Mouse (Mus musculus): ENCODE results near the gene Rom1. TPM values are rescaled to one million over a fixed set of nuclear protein-coding genes. Genes with fewer than 3 reads are reported as not detected.

The Rom1 gene
- 4.2 TPM for total RNA-seq (2023)

GRCm38 (mm10) chr19:8929224-8930088, at the start of gene Rom1, which contains the start of gene Eml3:
Gene Rom1, minus strand, starts transcription at chr19:8929356.
Gene Eml3, plus strand, starts transcription at chr19:8929552.

DNA sequence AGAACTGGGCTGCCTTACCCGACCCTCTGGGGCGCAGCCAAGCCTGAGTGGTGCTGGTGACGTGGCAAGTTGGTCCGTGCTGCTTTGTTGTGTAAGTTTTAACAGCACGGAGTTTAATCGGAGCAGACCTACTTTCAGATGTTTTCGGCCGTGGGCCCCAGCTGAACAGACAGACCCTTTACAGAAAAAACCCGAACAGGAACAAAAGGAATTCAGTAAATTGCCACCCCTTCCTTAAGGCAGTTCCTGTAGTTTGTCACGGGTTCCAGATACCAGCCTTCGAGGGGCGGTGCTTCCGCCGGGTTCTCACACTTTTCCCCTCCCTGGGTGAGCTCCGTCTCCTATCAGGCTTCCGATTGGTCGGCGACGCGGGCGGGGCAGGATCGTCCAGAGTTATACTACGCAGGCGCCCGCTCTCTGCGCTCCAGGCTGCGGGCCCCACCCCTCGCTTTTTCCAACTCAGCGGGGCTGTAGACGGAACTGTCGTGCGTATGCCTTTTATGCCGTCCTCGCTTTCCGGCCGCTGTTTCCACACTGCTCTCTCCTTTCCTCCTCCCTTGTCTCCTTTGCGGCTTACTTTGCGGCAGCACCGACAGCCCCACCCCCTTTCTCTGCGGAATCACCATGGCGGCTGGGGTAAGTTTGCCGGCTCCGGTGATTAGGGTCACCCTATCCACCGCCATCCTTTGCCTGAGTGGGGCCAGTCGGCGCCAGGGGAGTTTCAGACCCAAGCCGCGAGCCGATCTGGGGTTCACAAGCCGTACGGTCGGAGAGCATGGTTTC, 37.6 kb upstream of the Rom1 start, which contains the start of gene Eef1g:
Gene Eef1g (plus strand): TSS at position 452 of the 783 bp plus-strand sequence.

GRCm38 (mm10) chr19:8953135-8954039, 24.2 kb upstream of the Rom1 start, which contains the start of gene Tut1:
Gene Tut1, plus strand, starts transcription at chr19:8953847.

DNA sequence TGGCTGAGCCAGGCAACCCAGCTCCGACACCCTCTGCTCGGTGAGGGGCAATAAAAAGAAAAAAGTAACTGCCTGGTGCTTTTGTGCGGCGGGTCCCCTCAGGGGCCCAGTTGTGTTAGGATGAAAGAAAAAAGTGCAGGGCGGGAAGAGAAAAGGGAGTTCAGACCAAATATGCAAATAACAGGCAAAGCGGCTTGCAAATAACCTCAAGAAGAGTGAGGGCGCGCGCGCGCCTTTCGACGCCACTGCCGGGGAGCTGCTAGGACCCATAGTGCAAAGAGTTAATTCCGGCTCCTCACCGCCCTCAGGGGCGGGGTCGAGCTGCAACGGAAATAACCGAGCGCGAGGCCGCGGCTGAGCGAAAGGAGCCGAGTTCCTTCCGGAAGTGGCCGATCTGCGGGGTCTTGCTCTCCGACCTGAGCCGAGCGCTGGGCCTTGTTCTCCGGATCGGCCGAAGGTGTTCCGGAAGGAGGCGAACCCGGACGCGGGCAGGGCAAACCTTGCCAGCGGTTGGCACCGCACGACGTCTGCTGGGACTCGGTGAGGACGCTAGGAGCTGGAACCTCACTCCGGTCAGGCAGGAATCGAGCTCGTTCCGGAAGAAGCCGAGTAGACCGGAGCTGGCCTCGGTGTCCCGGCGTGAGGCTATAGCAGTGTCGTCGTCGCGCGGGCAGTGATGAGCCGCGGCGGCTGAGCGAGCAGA, 12.5 kb upstream of the Rom1 start, which contains the start of gene Mta2:
Gene Mta2 (plus strand): TSS at position 361 of the 703 bp plus-strand sequence.

DNA sequence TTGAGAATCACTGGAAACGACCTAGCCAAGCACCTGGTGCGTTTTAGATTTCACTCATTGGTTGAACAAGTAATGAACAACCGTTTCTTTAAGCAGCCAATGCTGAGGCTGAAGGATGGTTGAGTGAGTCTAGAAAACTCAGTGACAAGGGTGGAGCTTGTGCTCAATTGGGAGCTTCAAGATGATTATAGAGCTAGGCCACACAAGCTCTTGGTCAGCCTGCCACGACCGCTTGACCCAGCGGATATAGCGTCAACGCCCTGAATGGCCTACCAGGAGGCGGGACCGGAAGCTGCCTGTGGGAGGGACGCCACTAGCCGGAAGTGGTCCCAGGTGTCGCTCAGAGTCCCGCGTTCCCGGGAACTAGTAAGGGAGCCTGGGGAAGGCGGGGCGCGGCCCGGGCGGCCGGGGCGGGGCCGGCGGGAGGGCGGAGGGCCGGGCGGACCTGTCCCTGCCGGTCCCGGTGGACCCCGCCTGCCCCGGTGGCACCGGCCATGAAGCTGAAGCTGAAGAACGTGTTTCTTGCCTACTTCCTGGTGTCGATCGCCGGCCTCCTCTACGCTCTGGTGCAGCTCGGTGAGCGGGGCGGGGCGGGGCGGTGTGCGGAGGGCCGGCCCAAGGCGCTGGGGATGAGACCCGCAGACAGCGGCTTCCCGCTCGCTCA, 9.0 kb downstream of the Rom1 start, which contains the start of gene B3gat3:
Gene B3gat3 (plus strand): TSS at position 302 of the 664 bp plus-strand sequence.

DNA sequence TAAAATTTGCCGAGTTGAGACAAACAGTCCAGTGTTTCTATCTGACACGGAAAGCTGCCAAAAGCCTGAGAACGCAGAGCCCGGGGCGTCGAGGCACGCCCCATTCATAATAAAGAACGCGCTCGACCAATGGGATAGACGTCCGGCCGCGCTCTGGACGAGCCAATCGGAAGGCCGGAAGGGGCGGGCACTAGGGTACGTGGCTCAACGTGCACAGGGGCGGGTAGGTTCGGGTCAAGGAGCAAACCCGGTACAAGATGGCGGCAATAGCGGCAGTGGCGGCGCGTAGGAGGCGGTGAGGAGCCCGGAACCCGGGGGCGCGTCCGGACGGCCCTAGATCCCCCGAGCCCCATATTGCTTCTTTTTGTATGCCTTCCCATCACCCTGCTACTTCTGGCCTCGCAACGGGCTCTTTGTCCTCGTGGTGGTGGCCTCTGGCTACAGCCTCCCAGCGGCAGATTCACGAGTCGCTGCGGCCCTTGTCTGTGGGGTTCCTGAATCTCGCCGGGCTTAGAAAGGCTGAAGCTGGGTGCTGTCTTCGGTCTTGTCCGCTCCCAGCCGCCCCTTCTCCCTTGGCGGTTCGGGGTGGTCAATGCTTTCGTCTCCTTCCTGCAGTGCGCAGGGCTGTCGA, 31.2 kb downstream of the Rom1 start, which contains the start of gene Ganab:
Gene Ganab (plus strand): TSS at position 207 of the 631 bp plus-strand sequence.

DNA sequence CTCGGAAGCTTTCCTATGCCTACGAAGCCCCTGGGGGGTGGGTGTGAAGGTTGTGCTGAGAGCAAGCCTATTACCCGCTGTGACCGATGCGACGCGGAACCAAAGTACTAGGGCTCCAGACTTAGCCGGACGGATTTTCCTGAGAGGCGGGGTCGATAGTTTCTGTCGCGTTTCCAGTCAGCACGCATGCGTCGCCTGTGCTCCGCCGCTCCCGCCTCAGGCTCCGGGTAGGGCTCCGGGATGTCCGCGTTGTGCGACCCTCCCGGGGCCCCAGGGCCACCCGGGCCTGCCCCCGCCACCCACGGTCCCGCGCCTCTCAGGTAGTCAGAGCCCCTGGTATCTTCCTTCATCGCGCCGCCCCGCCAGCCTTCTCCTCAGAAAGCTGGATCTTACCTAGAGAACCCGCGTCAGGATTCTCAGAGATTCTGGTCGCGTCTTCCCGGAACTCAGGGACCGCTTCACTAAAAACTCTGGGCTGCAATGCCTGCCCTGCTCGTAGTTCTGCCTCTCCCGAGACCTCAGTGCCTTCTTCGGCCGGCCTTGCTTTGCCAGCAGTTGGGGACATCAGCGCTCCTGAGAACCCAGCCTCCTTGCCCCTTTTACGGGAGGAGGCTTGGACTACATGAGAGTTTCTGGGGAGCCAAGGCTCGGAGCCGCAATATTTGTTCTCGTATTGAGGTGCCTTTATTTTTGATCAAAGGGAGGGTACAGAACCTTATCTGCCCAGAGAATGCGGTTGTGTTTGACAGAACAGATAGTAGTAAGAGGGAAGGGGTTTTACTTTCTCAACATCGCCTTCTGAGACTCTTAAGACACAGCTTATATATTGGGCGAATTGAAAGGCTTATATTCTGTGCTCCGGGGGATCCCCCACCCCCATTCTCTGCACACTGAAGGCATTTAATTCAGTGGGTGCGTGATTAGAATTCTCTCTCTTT, 36.1 kb downstream of the Rom1 start, which contains the start of gene Ints5:
Gene Ints5 (plus strand): TSS at position 177 of the 938 bp plus-strand sequence.

DNA sequence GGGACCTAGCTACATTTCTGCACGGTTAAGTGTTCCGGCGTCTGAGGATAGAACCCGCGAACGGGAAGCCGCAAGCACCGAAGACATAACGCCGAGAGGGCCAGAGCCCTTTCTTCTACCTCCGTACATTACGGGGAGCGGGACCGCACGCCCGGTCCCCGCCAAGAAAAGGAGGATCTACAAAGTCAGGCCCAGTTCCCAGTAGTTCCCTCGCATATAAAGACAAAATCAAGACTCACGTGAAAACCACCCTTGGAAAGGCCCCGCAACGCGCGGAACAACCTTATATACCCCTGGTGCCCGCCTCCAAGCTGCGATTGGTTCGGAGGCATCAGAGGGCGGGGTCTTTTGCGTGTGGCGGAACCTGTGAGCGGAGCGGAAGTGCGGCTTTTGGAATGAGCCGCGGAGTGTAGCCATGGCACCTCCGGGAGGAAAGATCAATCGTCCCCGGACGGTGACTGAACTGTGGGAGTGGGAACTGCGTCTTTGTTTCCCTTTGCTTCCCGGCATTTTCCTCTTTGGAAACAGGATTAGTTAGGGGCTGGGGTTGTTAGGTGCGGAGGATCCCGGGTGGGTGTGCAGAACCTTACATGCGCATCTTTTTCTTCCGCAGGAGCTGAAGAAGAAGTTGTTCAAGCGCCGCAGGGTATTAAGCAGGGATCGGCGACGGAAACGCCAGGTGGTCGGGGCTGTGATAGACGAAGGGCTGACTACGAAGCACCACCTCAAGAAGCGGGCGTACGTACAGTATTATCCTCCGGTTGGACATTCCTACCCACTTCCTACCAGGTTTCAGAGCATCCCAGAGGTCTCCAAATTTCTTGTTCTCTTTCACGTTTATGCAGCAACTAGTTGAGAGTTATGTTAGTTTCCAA, 40.4 kb downstream of the Rom1 start, which contains the start of the genes 1810009A15Rik and Gm49416:
Gene 1810009A15Rik (plus strand): TSS at position 343 of the 875 bp plus-strand sequence.
Gene Gm49416 (plus strand): TSS at position 416 of the 875 bp plus-strand sequence.

GRCm38 (mm10) chr19:8883616-8884015, 45.5 kb downstream of the Rom1 start, which contains the start of the genes Lbhd1 and Gm49403:
Gene Lbhd1, plus strand, starts transcription at chr19:8883732.
Gene Gm49403, plus strand, starts transcription at chr19:8883930.

DNA sequence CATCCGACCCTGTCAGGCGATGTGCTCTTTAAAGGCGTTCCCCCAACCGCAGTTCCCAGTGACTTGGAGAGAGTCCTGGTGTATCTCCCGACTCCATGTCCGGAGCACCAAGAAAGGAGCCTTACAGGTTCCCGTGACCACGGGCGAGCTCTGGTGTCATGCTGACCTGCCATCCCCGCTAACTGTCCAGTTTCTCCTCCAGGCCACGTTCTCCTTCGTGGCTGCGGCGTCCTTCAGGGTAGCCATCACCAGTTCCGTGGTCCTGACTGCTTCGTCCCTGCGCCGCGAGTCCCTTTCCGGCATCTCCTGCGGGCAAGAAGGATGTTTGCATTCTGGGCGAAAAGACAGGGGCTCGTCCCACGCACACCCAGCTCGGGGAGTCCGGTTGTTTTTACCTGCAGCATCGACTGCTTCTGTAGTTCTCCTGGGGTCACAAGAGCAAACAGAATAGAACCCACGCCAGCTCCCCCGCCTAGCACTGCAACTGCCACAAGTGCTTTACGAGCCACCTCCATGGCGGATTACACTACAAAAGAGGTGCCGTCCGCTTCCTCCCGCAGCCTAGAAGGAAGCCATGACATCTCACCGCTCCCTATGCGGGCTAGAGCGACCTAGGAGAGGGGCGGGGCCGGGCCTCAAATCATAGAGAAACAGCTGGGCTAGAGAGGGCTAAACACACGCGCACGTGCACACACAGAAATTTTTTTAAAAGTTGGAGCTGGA, 48.7 kb downstream of the Rom1 start, which contains the start of gene Uqcc3:
Gene Uqcc3 (minus strand): TSS at position 613 of the 723 bp plus-strand sequence.

Other genes with a start within 250 kb of the Rom1 start
- 174 TPM for gene Slc3a2, start 206.0 kb downstream of the Rom1 start, total RNA-seq (2023)
- gene Wdr74, start 193.5 kb downstream of the Rom1 start, total RNA-seq (2023) = 92.0 TPM
- gene 1700092M07Rik, start 188.6 kb downstream of the Rom1 start, total RNA-seq (2023) = 7.7 TPM
- gene Stx5a, start 187.9 kb downstream of the Rom1 start, total RNA-seq (2023) = 251 TPM
- gene Nxf1, start 172.3 kb downstream of the Rom1 start, total RNA-seq (2023) = 533 TPM
- gene Tmem223, start 158.4 kb downstream of the Rom1 start, total RNA-seq (2023) = 39.0 TPM
- gene Tmem179b, start 154.9 kb downstream of the Rom1 start, total RNA-seq (2023) = 68.8 TPM
- 10.7 TPM for gene Taf6l, start 142.9 kb downstream of the Rom1 start, total RNA-seq (2023)
- 62.8 TPM for gene Polr2g, start 130.8 kb downstream of the Rom1 start, total RNA-seq (2023)
- gene Zbtb3, start 126.8 kb downstream of the Rom1 start, total RNA-seq (2023) = 0.77 TPM
- gene Ttc9c, start 110.0 kb downstream of the Rom1 start, total RNA-seq (2023) = 25.7 TPM
- gene Hnrnpul2, start 109.3 kb downstream of the Rom1 start, total RNA-seq (2023) = 104 TPM
- 8.5 TPM for gene AC129217.1, start 99.6 kb downstream of the Rom1 start, total RNA-seq (2023)
- 39.8 TPM for gene Bscl2, start 91.9 kb downstream of the Rom1 start, total RNA-seq (2023)
- gene Gng3, start 90.2 kb downstream of the Rom1 start, total RNA-seq (2023) = not detected
- 1.0 TPM for gene Lrrn4cl, start 78.6 kb downstream of the Rom1 start, total RNA-seq (2023)
- 118 TPM for gene Ubxn1, start 57.9 kb downstream of the Rom1 start, total RNA-seq (2023)
- 36.8 TPM for gene Uqcc3, start 48.4 kb downstream of the Rom1 start, total RNA-seq (2023)
- gene Lbhd1, start 45.6 kb downstream of the Rom1 start, total RNA-seq (2023) = 15.5 TPM
- gene Gm49403, start 45.4 kb downstream of the Rom1 start, total RNA-seq (2023) = not detected
- gene 1810009A15Rik, start 40.5 kb downstream of the Rom1 start, total RNA-seq (2023) = 28.3 TPM
- not detected for gene Gm49416, start 40.4 kb downstream of the Rom1 start, total RNA-seq (2023)
- 21.0 TPM for gene Ints5, start 36.4 kb downstream of the Rom1 start, total RNA-seq (2023)
- 133 TPM for gene Ganab, start 31.3 kb downstream of the Rom1 start, total RNA-seq (2023)
- gene B3gat3, start 9.0 kb downstream of the Rom1 start, total RNA-seq (2023) = 47.9 TPM
- 81.1 TPM for gene Eml3, start 196 bp upstream of the Rom1 start, total RNA-seq (2023)
- gene Mta2, start 12.5 kb upstream of the Rom1 start, total RNA-seq (2023) = 190 TPM
- 37.9 TPM for gene Tut1, start 24.5 kb upstream of the Rom1 start, total RNA-seq (2023)
- 593 TPM for gene Eef1g, start 37.7 kb upstream of the Rom1 start, total RNA-seq (2023)
- 73.0 TPM for gene Ahnak, start 59.9 kb upstream of the Rom1 start, total RNA-seq (2023)
- not detected for gene Scgb1a1, start 158.6 kb upstream of the Rom1 start, total RNA-seq (2023)
- gene Asrgl1, start 206.3 kb upstream of the Rom1 start, total RNA-seq (2023) = 10.7 TPM